ENCODE assay signal across 26 mouse cellular contexts in the genomic region with DNA sequence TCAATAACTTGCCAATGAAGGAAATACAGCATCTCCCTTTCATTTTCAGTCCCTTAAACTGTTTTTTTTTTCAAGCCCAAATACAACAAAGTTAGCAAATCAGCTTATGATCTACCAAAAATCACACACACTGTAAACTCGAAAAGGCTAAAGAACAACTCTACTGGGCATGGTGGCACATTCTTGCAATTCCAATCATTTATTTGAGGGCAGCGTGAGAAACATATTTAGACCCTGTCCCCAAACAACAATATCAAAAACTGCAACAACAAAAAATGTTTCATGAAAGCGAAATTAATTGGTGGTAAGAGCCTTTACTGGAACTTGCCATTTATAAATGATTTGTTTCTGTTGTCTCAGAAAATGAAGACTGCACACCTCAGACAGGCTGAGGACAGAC.
"Had no signal": no experiment of that assay in that cellular context is flagged by ENCODE, and none has a peak within 500 bp of the region (broad histone marks: within the 10 kb centered on the region; RNA-seq: fewer than 3 reads in every experiment).

No protein-coding gene starts in this region.

- H3K4me3 ChIP-seq: gastrocnemius, adult 2 months; heart, embryonic 10.5 days; heart, embryonic 12.5 days; hindbrain, embryonic 10.5 days; hindbrain, embryonic 12.5 days; intestine, embryonic 15.5 days; layer of hippocampus, adult 2 months; left cerebral cortex, adult 2 months; limb, embryonic 10.5 days; limb, embryonic 12.5 days; liver, embryonic 12.5 days had no signal

- H3K9ac ChIP-seq: heart, embryonic 12.5 days; hindbrain, embryonic 12.5 days; hindbrain, embryonic 14.5 days; intestine, embryonic 15.5 days; limb, embryonic 12.5 days; liver, embryonic 12.5 days; liver, embryonic 14.5 days had no signal

- DNase-seq: gastrocnemius, adult 2 months; gastrocnemius, postnatal 10 days; gastrocnemius, postnatal 25 days; heart, adult 18-20 months; heart, postnatal 10 days; heart, postnatal 4 days; kidney, adult 18-20 months; kidney, adult 8-10 months; kidney, postnatal 10 days; kidney, postnatal 36 days; liver had no signal

- H3K4me2 ChIP-seq: heart, embryonic 12.5 days; hindbrain, embryonic 12.5 days; hindbrain, embryonic 14.5 days; intestine, embryonic 15.5 days; limb, embryonic 12.5 days; liver, embryonic 12.5 days had no signal

- H3K27ac ChIP-seq: gastrocnemius, adult 2 months; heart, embryonic 10.5 days; hindbrain, embryonic 10.5 days; hindbrain, embryonic 12.5 days; hindbrain, embryonic 14.5 days; intestine, embryonic 15.5 days; layer of hippocampus, adult 2 months; left cerebral cortex, adult 2 months; limb, embryonic 10.5 days; limb, embryonic 12.5 days; liver, embryonic 12.5 days; liver, embryonic 14.5 days had no signal

- H3K4me1 ChIP-seq: heart, embryonic 10.5 days; heart, embryonic 12.5 days; hindbrain, embryonic 10.5 days; hindbrain, embryonic 12.5 days; intestine, embryonic 15.5 days; limb, embryonic 10.5 days; limb, embryonic 12.5 days; liver, embryonic 12.5 days had no signal

- ATAC-seq: hindbrain, embryonic 16.5 days; inflammation-experienced regulatory T-cells, adult 6 months; intestine, embryonic 15.5 days; intestine, postnatal 0 days; liver, embryonic 12.5 days had no signal

- H3K27me3 ChIP-seq: heart, embryonic 12.5 days; hindbrain, embryonic 12.5 days; intestine, embryonic 15.5 days; limb, embryonic 12.5 days; liver, embryonic 12.5 days had no signal

- H3K9me3 ChIP-seq: heart, embryonic 10.5 days; heart, embryonic 12.5 days; hindbrain, embryonic 10.5 days; hindbrain, embryonic 12.5 days; intestine, embryonic 15.5 days; limb, embryonic 10.5 days; limb, embryonic 12.5 days; liver, embryonic 12.5 days had no signal

- H3K36me3 ChIP-seq: intestine, embryonic 15.5 days; liver, embryonic 12.5 days had no signal
